Mouse (Mus musculus): ENCODE results near the gene Sytl1.

Gene Sytl1

DNA sequence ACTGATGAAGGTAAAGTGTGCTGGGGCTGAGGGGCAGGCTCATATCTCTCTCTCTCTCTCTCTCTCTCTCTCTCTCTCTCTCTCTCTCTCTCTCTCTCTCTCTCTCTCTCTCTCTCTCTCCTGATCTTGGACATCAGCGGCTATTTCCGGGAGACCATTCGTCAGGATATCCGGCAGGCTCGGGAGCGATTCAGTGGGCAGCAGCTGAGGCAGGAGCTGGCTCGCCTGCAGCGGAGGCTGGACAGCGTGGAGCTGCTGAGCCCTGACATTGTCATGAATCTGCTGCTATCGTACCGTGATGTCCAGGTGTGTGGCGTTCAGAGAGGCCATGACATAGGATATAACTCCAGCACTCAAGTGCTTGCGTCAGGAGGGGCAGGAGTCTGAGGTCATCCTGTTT is 19.4 kb downstream of the Sytl1 start:
- DNase-seq, result peak; percentile 43

DNA sequence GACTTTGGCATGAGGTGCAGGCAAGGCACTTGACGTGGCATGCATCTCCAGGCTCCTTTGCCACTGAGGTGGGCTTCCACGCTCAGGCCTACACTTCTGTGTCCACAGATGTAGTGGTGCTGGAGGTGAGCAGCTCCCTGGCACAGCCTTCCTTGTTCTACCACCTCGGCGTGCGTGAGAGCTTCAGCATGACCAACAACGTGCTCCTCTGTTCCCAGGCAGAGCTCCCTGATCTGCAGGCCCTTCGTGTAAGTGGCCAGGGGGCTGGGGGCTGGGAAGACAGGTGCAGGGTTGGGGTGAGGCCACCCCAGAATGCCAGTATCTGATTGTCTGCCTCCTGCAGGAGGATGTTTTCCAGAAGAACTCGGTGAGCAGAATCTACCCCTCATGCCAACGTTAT is 20.2 kb downstream of the Sytl1 start:
- no peak for DNase-seq

DNA sequence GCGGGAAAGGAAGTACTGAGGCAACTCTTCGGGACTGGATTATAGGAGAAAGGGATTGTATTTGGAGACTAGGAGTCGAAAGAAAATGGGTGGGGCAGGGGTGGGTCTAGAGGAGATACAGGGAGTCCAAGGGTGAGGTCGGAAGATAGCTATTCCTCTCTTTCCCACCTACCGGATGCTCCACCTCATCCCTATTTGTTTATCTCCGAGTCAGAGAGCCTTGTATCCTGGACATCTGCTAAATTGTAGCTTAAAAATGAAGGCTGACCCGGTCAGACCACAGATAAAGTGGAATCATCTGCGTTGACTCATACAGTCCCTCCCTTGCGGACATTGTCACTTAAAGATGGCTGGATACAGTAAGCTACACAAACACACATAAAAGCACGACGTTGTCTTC is 21.0 kb downstream of the Sytl1 start:
- no peak for DNase-seq

DNA sequence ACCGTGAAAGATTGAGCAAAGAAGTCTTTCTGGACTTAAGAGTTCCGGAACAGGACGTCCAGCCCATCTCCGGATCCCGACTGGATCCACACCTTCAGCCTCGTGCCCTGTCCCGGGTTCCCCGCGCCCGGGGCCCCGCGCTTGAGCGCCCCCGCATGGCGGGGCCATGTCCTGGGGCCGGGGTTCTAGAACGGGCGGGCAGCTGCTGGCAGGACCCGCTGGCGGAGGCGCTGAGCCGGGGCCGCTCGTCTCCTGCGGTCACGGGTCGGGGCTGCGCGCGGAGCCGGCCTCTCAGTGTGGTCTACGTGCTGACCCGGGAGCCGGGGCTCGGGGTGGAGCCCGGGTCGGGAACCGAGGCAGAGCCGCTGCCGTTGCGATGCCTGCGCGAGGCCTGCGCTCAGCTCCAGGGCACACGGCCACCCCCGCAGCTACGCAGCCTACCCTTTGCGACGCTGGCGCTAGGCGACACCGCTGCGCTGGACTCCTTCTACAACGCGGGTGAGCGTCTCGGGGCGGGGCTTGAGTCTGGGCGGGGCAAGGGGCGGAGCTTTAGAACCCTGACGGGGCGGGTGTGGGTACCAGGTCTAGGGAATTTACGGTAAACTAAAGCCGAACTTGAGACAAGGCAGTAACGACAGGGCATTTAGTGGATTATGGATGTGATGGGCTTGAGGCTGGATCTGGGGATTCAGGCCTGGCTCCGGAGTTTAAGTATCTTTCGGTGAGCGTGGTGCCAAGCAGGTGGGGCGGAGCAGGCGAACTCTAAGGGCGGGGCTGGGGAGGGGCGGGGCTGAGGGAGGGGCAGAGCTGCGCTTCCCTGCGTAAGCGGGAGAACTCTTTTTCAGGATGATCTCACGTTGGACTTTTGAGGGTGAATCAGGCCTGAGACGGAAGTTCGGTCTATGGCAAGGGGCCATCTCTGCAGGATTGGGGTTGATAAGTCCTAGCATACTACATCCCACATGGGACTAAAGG is 21.7 kb downstream of the Sytl1 start:
- peak; percentile 94 for DNase-seq

DNA sequence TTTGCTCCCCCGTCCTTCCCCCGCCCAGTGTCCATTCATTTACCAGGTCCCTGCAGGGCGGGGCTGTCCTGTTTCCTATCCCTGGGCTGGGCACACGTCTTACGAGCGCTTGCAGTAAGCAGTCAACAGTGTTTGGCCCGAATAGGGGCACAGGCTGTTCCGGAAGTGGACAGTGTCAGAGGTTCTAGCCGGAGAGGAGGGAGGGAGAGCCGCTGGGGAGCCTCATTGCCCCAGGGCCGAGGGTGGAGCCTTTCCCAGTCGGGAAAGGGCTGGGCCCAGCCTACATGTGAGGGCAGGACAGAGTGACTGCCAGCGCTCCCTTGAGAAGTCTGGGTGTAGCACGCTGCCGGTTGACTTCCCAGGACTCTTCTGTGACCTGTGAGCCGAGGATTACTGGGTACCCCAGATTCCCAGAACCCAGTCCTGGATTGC is 22.4 kb downstream of the Sytl1 start, which contains the start of gene Map3k6:
Map3k6 (plus strand) TSS at position 329 of the 432 bp plus-strand sequence.
- DNase-seq, result peak; percentile 90

DNA sequence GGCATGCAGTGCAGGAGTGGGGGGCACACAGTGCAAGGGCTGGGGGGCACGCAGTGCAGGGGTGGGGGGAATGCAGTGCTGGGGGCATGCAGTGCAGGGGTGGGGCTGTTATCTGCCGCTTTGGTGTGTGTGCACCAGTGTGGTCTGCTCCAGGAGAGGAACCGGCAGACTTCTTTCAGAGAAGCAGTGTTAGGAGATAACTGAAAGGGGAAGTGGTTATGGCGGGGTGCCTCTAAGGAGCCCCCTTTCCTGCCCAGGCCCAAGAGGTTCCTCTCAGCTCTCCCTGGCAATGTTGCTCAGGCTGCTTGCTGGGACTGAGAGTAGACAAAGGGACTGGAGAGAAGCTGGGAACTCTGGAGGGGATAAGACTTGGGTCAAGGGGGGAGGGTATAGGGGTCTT is 25.0 kb downstream of the Sytl1 start:
- DNase-seq, result no peak

DNA sequence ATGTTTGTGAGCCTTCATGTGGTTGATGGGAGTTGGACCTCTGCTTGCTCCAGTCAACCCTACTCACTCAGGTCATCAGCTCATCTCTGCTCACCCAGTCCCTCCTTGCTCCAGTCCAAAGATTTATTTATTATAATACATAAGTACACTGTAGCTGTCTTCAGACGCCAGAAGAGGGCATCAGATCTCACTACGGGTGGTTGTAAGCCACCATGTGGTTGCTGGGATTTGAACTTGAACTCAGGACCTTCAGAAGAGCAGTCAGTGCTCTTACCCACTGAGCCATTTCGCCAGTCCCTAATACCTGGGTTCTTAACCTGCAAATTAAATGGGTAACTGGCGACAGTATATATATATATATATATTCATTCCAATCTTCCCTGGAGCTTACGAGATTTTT is 27.5 kb downstream of the Sytl1 start:
- DNase-seq, result no peak

DNA sequence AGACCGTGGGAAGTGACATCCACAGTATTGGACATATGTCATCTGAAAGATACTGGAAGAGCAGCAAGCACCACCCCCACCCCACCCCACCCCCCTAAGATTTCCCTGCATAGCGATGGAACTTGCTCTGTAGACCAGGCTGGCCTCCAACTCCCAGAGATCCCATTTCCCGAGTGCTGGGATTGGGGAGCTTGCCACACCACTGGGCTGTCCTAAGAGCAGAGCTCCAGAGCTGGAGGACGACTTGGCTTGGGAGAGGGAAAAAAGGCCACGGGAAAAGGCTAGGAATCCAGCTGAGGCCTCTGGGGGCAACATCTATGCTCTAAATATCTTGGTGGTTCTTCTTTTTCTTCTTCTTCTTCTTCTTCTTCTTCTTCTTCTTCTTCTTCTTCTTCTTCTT is 28.1 kb downstream of the Sytl1 start:
- DNase-seq, result no peak

DNA sequence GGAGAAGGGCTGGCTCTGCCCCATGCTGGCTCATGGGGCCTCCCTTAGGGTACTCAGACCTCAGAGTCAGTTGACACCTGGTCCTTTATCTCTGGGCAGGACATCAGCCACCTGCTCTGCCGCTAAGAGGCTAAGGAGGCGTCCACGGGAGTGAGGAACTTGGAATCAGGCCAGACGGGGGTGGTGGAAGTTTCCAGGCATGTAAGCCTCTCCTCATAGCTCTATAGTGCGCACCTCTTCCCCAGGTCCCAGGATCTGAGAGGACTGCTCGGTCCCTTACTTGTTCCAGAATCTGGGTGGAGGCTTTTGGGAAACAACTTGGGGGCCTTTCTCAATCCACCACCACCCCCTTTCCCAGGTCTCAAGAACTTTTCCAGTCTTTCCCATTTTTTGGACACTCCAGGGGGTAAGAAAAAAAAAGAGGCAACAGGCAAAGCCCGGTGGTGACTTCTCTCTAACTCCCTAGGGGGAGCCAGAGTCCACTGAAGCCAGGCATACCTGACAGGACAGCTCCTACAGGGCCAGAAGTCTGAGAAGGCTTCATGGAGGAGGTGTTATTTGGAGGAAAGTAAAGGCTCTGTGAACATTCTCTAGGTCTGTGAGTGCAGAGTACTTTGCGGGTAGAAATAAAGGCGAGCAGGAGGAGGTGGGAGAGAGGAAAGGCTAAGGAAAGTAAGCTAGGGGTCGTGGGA is 29.5 kb downstream of the Sytl1 start:
- DNase-seq, result peak; percentile 71

DNA sequence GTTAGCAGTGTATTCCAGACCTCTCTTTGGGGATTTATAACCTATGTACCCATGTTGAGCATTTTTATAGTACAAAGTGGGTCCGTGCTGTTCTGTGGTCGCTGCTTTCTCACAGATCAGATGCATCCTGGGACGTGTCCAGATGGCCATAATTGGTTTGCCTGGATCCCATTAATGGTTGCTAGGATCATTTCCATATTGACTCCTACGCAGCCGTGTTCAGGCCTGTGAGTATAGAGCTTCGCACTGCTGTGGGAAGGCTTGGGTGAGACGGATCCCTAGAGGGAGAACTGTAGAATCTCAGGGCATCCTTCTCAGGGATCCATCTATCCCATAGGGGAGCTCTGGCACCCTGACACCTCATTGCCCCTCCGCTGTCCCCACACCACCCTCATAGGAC is 33.3 kb downstream of the Sytl1 start:
- no peak for DNase-seq

DNA sequence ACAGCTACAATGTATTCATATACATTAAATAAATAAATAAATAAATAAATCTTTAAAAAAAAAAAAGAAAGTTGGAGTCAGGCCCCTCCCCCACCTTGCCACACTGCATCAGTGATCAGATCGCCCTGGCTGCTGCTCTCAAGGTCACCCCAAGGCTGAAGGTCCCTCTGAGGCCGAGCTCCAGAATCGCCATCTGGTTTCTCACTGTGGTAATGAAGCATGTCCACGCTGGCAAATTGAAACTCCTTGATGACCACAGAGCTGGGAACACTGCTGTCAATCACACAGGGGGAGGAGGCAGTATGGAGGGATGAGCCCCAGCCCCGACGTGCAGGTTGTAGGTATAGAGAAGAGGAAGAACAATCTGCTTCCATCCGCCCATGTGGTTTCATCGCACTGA is 35.3 kb downstream of the Sytl1 start:
- no peak for DNase-seq

DNA sequence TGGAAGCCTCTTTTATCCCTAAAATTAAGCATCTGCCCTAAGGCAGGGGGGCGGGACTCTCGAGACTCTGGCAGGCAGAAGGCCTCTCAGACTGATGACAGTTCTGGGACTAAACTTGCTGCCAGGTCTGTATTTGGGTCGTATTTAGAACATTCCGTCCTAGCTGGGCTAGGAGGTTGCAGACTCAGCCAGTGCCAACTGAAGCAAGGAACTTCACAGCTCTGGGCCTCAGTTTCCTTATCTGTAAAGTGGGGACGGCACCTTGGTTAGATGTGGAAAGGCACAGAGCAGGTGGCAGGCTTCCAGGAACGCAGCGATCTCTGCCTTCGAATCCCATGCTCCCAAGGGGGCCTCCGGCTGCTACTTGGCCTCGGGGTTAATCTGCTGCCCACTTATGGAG is 36.8 kb downstream of the Sytl1 start:
- peak; percentile 48 for DNase-seq

DNA sequence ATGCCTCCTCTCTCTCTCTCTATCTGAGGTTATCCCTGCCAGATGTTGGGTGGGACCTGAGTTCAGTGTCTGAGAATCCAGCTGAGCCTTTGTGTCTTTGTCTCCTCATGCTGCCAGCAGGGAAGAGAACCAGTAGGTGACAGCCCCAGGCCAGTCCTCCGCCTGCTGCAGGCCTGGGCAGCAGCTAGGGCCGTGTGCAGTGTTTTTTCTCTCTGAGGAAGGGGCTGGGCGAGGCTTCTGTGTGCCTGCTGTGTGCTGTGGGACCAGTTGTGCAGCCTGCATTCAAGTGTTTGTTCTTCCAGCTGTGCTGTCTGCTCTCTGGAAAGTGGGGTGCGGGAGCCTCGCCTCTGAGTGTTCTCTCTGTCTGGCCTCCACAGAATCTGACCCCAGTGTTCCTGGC is 39.0 kb downstream of the Sytl1 start:
- no peak for DNase-seq

DNA sequence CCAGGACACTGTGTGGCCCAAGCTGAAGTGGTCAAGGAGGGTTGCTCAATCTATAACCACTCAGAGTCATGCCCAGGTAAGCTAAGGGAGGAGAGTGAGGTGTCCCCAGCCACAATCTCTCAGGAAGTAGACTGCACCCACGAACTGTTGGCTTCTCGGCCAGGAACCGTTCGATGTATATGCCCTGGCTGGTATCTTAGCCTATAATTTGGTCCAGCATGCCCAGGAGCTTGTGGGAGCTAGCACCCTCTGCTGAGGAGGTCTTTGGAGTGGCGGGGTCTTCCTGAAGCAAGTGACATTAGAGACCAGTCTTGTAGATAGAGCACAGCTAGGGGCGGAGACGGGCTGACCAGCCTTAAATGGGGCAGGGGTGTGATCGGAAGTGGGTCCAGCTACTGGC is 41.2 kb downstream of the Sytl1 start:
- no peak for DNase-seq

DNA sequence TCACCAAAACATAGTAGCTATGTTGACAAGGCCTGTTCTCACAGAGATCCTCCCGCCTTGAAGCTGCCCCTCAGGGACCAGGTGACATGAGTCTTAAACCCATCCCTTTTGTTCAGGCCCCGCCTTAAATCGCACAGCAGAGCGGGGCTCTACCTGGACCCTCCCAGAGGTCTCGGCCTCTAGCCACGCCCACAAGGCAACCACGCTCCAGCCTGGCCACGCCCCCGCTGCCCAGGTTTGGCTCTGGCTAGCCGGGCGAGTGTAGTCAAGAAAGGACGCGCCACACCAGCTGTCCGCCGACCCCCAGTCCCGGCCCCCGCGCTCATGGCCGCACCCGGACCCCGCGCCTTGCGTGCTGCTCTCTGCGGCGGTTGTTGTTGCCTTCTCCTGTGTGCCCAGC is 42.3 kb downstream of the Sytl1 start:
- peak; percentile 59 for DNase-seq

DNA sequence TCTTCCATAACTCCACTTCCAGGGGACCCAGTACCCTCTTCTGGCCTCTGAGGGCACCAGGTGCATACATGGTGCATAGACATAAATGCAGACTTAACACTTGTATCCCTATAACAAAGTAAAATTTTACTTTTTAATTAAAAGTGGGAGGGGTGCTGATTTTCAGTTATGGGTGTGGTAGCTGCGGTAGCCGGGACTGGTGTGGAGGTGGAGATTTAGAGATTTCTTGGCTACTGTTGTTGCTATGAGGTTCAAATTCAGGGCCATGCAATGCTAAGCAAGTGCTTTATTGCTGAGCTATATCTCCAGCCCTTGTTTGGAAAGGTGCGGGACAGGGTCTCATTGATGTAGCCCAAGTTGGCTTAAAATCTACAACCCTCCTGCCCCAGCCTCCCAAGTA is 44.2 kb downstream of the Sytl1 start:
- DNase-seq, result no peak

DNA sequence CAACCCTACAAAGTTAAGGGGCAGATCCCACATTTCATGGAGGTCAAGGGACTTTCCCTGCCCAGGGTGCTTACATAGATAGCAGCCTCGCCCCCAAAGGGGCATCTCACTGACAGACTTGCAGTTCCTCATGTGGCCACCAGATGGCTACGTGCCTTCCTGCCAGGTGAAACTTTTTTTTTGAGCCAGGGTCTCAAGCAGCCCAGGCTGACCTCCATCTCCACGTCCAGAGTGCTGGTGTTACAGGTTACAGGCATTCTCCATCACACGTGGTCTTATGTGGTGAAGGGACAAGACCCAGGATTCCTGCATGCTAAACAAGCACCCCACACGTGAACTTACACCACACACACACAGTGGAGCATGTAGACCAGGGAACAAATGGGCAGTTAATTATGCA is 45.3 kb downstream of the Sytl1 start:
- DNase-seq, result peak; percentile 76

DNA sequence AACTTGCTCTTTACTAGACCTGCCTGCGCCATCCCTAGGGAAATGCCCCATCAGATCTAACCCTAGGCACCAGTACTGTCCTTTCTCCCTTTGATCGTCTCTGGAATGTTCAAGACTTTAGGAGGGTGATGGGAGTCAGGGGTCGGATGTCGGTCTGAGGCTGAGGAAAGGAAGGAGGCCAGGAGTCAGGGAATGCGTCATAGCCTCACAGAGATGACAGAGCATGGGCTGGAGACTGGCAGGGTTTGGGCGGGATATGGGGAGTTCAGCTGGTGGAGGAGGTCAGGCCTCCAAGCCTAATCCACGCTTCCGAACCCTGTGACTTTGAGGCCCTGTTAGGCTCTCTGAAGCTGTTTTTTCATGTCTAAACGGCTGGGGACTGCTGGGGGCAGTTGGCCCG is 49.3 kb downstream of the Sytl1 start:
- DNase-seq, result no peak

DNA sequence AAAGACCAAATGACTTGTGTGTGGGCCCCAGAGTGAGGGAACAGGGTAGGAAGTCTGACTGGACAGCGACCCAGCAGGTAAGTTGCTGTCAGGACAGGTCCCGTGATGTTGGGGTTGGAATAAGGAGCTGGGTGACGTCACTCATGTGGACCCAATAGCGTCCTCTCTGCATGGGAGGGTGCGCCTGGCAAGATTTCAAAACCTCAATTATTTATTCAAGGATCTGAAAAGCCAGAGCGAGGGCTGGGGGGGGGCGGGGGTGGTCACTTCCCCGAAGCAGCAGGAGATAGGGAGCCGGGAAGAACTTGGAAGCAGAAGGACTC is 49.7 kb downstream of the Sytl1 start:
- no peak for DNase-seq

DNA sequence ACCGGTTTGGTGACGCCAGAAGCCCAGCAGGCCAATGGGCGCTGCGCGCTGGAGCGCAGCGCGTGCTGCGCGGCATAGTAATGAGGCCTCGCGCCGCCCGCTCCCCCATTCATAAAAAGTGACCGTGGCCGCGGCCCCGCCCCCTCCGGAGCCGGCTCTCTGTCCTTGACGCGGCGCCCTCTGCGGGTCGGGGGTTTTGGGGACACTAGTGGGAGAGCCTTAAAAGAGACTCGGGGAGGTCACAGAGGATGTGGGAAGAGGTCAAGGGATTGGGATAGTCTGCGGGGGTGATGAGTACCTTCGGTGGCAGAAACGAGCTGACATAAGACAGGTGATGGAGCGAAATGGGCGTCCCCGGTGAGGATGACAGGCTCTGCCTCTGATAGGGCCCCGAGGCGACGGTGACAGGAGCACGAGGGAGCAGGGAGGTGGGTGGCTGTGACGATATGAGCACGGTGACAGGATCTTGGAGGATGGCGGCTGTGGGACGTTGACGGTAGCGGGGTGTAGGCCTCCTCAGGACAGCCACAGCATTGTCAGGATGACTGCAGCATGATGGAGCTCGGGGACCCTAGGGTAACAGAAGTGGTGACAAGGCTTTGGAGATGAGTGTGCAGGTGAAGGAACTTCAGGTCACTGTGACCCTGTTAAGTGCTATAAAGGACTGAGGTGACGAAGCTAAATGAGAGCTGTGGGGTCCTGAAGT is 50.2 kb downstream of the Sytl1 start:
- peak; percentile 82 for DNase-seq

DNA sequence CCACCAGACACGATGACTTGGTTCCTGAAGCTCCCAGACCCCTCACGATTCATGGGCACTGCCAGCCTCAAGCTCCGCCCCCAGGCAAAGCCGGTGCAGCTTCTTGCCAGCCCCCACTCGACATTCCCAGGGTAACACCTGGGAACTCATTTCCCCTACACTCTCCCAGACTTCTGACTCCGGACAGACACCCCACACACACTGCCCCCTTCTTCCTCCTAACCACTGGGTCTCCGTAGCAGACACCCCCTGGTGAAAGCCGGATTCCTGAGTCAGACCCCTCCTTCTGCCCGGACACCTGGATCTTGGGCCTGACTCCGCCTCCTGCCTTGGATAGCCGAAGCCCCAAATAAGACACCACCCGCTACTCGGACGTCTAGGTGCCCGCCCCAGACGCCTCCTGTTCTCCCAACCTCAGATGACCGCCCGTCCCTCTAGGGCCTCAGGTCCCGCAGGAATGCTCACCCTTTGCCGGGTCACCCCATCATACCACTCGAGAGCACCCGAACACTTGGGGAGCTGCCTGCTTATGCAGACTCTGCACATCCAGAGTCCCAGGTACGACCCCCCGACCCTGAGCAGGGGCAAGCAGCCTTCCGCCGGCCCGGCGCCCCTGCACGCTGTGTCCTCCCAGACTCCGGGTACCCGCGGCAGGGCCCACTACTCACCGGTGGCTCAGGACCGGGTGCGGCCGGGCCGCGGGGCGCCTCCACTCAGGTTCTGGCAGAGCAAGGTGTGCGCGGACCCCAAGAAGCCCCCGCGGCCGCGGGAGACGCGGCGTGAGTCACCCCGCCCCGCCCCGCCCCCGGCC is 51.0 kb downstream of the Sytl1 start, which contains the start of the genes Cd164l2 and Gpr3:
Cd164l2 (plus strand) TSS at position 381 of the 811 bp plus-strand sequence.
Gpr3 (minus strand) TSS at position 786 of the 811 bp plus-strand sequence.
- no peak for DNase-seq

DNA sequence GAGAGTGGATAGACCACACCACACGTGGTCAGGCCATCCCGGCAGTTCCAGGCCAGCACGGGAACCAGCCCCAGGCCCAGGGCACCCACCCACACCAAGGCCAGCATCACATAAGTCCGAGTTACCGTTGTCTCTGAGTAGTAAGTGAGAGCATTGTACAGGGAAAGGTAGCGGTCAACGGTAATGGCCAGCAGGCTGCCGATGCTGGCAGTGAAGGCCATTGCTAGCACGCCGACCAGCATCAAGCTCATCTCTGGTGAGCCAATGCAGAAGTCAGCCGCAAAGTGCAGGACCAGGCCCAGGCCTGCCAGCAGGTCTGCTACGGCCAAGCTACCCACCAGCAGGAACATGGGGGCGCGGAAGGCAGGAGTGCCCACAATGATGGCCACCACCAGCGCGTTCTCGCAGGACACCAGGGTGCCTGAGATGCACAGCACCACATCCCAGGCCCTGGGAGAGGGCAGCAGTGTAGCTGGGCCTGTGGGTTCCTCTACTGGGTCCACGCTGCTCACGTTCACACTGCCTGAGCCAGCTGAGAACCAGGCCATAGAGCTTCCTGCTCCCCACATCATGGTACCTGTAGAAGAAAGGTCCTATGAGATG is 52.0 kb downstream of the Sytl1 start:
- no peak for DNase-seq
